Mouse (Mus musculus) mesoderm, embryonic 11.5 days (tissue): ENCODE measurements around the gene 2610507B11Rik.
A peak's percentile ranks its signal among the peaks of the same experiment; 100 is the strongest.

Experiments used
- DNase-seq: peaks from one replicate; pipeline ENCODE4 v3.0.0-alpha.2; 2012; ENCODE audit warnings: low read depth, low spot score

2610507B11Rik gene

DNA sequence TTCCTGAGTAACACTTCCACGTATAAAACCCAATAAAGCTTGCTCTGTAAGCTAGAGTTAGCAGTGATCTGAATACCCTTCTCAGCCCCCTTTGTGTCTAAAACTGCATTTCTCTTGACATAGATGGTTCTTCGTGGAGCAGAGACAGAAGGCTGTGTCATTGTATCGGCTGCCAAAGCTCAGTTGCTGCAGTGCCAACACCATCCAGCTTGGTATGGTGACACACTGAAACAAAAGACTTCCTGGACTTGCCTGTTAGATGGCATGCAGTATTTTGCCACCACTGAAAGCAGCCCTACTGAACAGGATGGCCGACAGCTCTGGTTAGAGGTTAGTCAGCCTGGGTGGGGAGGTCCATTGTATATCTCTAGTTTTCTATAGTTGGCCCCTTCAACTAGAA, 18.0 kb downstream of the 2610507B11Rik start:
- no peak for DNase-seq

DNA sequence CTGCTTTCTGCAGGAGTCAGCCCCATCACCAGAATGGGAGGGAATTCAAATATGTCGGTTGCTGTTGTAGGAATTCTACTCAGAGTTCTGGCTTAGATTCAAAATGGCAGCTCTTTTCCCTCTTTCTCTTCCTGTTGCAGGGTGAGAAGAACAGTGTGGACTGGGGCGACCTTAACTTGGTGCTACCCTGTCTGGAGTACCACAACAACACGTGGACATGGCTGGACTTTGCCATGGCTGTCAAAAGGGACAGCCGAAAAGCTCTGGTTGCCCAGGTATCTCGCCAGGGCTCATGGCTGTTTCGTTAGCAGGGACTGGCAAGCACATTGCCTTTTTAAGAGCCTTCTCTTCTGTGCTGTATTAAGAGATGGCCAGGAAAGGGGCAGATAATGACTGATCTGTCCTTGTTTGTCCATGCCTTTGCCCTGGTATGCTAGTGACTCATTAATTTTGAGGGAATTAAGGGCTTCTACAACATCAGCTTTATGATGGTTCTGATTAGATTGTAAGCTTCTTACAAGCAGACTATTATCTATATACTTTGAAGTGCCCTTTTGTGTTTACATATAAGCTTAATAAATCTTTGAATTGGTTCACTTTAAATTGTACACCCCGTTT, 27.7 kb downstream of the 2610507B11Rik start:
- no peak for DNase-seq

DNA sequence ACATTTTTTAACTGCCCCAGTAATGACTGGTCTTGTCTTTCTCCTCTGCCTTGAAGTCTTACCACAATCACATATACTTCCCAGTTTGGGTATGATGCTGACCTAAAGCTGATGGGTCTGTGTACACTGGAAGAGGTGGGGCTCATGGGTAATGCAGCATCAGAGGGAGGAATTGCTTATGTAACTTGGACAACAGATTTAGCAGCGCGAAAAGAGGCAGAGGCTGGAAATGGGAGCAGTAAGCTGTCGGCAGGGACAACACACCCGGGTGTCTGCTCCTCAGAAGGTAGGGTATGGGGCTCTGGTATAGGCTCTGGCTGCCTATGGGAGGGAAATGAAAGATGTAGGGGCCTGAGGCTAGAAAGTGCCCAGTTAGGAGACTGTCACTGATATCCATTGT, 29.1 kb downstream of the 2610507B11Rik start, which contains the start of gene BC030499:
TSS of gene BC030499 (plus strand) at position 188 of the 400 bp plus-strand sequence.
- no peak for DNase-seq

DNA sequence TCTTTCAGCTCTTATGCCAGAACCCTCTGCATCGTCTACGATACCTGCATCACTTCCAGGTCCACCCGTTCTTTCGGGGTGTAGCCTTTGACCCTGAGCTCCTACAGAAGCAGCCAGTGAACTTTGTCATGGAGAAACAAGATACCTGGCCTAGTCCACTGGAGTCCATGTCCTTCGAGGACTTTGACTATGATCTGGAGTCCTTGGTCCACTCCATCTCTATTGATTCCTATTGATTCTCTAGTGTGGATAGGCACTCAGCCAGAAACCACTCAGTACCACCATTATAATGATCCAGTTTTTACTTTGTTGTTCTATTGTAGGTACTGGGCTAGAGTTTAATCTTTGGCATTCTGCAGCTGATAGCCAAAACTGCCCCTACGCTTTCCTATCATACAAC, 33.0 kb downstream of the 2610507B11Rik start:
- DNase-seq: no peak

DNA sequence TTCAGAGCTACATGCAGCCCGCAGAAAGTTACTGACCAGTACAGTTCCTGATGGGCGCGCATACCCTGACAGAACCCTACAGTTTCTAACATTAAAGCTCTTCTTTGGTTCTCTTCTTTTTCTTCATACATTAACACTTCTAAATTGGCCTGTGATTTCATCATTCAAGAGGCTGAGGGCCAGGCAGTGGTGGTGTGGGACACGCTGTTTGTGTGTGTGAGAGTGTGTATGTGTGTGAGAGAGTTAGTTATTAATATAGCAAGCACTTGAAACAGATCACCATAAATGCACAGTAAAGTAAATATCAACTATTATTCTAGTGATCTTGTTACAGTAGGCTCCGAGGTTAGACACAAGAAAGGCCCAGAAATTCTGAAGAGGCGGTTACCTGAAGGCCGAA, 39.4 kb downstream of the 2610507B11Rik start:
- DNase-seq: no peak

DNA sequence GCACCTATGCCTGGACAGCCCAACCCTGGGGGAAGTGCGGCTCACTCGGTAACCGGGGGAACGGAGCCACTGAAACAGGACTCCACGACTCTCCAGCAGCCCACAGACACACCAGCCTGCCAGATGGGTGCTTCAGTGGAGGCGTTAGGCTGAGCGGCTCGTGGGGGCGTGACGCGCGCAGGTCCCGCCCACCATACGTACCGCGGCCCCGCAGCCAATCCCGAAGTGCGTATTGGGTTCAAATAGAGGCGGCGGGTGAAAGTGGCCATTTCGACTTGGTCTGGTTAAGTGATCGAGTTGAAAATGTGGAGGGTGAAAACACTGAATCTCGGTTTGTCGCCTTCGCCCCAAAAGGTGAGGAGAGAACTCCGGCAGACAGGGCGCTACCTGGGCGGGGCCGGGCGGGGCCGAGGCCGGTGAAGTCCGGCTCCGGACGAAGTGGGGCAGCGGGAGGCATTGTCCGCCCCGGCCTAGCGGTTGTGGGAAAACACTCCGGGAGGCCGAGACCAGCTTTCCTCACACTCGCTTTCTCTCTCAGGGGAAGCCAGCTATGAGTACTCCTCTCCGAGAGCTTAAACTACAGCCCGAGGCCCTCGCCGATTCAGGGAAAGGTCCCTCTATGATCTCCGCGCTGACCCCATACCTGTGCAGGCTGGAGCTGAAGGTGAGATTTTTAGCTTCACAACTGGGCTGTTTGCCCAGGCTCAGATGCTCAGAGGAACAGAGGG, 40.0 kb downstream of the 2610507B11Rik start, which contains the start of gene Spag5:
TSS of gene Spag5 (plus strand) at position 173 of the 728 bp plus-strand sequence.
- DNase-seq: peak; percentile 91

DNA sequence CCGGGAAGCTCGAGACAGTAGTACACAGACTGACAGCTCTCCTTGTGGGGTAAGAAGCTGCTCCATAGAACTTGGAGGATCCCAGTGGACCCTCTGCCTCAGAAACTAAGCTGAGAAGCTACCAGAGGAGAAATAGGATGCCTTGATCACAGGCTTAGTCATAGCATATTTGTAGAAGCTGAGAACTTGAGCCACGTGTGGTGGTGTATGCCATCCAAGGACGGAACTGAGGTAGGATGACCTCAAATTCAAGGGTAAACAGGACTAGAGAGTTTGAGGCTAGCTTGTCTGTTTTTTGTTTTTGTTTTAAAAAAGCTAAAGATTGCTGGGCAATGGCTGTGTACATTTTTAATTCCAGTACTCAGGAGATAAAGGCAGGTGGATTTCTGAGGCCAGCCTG, 43.7 kb downstream of the 2610507B11Rik start:
- no peak for DNase-seq

DNA sequence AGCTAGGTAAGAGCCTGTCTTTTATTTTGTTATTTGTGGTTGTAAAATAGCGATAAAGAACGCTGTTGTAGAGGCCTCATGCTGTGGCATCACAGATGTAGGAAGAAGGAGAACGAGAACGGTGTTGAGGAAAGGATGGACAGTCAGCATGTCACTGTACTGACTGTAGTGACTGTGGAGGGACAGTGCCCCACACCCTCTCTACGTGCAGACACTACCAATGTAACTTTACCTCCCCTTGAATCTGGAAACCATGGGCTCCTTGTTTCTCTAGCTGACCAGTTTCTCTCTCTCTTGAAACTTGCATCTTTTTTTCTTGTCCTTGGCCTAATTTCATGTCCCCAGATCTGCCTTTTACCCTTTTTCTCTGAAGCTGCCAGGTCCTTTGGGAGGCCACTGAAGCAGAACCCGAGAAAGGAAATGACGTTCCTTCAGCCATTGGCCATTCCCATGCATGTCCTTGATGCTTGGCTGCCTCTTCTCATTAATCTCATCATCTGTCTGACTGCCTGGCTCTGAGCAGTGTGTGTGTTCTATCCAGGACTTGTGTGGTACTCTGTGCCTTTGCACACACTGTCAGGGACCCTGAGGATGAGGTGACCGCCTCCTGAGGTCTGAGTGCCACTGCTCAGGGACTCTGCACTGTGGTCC, 49.4 kb downstream of the 2610507B11Rik start:
- DNase-seq: no peak

DNA sequence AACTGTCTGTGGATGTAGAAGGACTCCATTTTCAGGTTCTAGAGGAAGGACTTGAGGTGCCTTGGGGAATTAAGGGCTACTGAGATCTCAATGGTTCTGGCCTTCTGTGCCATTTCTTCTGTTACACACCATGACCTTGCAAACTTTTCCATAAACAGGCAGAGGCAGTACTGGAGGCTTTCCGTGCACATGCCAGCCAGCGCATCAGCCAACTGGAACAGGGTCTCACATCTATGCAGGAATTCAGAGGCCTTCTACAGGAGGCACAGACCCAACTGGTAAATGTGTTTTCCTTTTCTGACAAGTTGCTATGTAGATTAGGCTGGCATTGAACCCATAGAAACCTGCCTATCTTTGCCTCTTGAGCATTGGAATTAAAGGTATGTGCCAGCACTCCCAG, 52.1 kb downstream of the 2610507B11Rik start:
- DNase-seq: no peak

DNA sequence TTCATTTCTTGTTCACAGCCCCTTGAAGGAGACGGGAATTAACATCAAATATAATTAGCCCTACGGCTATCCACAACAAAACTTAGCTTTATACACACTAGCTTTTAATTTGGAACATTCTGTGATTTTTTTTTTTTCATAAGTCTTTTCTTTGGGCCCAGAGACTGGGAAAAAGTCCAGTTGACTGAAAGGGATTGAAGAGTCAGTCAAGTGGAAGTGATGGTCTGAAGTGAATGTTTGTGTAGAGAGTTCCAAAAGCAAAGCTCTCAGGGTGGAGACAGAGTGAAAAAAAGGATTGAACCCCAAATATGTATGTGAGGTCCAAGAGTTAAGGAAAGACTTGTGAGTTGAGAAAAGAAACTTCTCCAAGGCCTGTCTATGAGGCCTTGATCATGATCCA, 56.9 kb downstream of the 2610507B11Rik start:
- no peak for DNase-seq

DNA sequence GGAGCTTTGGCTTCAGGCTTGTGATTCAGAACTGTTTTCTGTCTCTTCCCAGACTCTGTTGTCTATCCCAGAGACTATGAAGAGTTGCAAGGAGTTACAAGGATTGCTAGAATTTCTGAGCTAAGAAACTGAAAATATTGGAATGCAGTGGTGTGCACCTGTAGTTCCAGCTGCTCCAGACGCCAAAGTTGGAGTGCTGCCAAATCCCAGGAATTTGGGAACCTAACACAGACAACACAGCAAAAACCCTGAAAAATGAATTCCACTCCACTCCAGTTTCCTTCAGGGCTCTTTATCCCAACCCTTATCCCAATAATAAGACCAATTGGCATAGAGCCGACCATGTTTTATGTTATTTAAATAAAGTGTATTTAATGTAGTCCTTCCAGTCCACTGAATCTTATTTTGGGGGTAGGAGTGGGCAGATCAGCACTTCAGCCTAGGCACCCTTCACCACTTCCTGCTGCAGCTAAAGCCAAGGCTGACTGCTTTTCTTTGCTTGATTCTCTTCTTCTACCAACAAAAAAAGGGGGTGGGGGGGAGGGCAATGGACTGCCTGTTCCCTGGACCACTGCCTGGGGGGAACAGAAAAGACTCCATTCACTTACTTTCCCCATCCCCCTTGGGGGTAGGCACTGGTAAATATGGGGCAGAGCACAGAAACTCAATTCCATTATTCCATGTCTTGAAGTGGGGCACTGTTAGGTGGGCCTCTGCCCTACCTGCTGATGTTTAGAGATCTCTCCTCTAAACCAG, 60.7 kb downstream of the 2610507B11Rik start:
- no peak for DNase-seq

DNA sequence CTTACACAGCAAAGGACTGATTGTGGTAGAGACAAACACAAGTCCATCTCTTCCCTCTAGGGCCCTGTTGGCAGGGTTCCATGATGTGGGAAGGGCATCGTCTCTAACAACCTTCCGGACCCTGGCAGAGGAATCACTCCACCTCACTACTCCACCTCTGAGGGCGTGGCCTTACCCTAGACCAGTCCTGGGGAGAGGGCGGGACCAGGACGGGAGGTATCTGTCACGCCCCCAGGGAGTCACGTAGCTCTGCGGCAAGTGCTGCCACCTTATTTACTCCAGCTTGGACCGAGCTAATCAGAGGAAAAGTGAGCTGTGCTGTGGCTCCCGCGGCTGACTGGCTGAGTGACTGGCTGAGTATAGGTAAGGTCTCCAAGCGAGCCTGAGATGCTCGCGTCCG, 61.3 kb downstream of the 2610507B11Rik start, which contains the start of gene Aldoc:
TSS of gene Aldoc (plus strand) at position 109 of the 400 bp plus-strand sequence.
- peak; percentile 71 for DNase-seq

DNA sequence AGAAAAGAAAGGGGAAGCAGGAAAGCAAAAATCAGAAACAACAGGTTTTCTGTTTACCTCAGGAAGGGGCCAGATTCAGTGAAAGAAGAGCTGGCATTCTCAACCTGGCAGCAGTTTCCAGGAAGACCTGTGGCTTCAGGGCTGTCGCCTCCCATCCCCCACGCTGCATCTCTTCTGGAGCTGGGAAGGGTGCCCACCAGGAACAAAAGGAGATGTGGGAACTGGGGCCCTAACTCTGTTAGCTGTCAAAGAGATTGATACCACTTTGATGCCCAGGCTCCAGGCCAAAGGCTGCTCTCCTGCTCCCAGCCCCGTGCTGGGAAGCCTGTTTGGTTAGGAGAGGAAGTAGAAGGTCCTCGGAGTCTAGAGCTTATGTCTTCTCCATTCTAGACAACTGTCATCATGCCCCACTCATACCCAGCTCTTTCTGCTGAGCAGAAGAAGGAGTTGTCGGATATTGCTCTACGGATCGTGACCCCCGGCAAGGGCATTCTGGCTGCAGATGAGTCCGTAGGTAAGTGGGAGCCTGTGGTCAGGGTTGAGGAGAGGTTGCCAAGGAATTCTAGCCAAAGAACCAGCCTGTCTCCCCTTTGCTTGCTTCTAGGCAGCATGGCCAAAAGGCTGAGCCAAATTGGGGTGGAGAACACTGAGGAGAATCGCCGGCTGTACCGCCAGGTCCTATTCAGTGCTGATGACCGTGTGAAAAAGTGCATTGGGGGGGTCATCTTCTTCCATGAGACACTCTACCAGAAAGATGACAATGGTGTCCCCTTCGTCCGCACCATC, 62.6 kb downstream of the 2610507B11Rik start:
- DNase-seq: no peak

DNA sequence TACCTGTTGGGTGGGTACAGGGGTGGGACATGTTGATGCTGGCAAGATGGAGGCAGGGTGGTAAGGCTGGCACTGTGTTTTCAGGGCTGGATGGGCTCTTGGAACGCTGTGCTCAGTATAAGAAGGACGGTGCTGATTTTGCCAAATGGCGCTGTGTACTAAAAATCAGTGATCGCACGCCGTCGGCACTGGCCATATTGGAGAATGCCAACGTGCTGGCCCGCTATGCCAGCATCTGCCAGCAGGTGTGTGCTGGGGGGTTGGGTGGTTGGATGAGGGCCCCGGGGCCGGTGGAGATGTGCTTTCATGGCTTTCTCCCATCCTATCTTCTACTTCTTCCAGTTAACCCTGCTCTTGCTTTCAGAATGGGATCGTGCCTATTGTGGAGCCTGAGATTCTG, 63.4 kb downstream of the 2610507B11Rik start:
- no peak for DNase-seq

DNA sequence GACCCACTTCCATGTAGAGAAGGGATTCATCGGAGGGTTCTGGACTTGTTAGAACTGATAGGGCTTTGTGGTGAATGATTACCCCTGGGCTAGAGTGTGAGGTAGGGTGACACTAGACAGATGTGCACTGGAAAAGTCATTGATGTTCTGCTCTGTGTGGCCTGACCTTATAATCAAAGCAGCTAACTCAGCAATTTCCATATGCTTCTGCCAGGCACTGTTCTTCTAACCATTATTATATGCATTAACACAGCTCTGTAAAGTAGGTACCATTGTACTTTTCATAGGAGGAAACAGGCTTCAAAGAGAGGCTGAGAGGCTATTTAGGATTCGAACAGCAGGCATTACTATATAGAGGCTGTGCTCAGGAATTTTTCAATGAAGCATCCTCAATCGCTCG, 65.7 kb downstream of the 2610507B11Rik start:
- DNase-seq: no peak

DNA sequence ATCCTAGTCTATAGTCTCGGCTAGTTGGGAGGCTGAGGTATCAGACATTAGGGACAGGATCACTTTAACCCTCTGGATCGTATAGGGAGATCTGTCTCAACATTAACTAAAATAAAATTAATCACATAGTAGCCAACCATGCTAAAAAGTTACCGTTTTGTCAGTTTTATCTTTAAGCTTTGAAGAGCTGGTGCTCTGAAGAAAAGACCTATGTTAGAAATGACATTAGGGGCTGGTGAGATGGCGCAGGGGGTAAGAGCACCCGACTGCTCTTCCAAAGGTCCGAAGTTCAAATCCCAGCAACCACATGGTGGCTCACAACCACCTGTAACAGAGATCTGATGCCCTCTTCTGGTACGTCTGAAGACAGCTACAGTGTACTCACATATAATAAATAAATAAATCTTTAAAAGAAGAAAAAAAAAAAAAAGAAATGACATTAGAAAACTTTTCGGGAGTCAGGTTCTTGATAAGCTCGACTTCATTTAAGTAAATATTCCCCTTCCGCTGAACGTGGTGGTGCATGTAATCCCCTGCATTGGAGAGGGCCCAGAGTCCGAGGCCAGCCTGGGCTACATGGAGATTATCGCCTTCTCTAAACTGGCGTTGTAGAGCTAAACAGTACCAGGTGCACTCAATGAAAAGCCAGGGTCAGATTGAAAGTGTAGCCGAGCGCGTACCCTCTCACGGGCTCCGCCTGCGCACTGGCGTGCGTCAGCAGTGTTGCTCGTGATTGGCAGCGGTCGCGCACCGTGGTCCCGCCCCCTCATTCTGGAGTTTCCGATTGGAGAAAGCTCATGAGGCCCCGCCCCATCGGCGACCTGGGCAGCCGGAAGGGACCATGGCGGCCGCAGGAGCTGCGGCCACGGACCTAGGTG, 66.3 kb downstream of the 2610507B11Rik start, which contains the start of gene Pigs:
TSS of gene Pigs (plus strand) at position 782 of the 878 bp plus-strand sequence.
- peak; percentile 96 for DNase-seq

DNA sequence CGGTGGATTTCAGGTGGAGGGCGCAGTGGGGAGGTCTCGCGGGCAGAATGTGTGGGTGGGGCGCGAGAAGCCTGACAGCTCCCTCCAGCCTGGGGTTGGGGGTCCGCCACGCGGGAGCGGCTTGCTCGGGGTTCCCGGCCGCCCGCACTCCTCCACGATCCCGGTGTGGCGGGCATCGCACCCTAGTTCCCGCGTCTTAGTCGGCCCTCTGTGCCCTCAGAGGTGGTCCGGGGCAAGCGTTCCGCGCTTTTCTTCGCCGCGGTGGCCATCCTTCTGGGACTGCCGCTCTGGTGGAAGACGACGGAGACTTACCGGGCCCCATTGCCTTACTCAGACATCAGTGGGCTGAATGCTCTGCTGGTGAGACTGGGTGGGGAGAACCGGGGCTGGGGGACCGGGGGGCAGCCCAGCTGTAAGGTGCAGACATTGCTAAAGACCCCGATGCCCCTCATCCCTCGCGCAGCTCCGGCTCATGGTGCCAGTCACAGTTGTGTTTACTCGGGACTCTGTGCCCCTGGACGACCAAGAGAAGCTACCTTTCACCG, 67.0 kb downstream of the 2610507B11Rik start:
- no peak for DNase-seq

DNA sequence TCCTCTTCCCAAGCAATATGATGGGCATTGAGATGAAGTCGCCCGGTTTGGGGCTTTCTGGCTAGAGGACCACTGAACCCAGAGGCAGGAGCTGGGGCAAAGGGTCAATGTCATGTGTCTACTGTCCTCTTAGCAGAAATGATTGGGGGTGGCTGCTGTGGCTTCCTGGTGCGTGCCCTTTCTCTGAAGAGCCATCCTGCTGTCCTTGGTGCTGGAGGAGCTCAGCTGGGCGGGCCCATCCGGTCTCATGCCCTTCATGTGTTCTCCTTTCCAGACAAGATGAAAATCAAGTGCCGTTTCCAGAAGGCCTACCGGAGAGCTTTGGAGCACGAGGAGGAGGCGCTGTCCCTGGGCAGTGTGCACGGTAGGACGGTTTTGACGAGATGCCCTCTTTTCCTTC, 71.1 kb downstream of the 2610507B11Rik start:
- DNase-seq: no peak

DNA sequence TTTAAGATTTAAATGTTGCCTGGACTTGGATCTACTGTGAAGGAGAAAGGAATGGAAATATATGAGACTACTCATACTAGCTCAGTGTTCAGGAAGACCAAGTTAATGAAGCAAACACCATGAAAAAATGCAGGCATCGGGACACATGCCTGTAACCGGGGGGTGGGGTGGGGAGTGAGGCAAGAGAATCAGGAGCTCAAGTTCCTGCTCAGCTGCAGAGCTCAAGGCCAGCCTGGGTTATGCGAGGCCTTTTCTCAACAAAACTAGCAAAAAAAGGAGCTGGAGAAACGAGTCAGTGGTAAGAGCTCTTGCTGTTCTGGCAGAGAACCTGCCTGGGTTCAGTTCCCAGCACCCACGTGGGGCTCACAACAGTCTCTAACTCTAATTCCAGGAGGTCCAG, 72.4 kb downstream of the 2610507B11Rik start:
- DNase-seq: no peak

DNA sequence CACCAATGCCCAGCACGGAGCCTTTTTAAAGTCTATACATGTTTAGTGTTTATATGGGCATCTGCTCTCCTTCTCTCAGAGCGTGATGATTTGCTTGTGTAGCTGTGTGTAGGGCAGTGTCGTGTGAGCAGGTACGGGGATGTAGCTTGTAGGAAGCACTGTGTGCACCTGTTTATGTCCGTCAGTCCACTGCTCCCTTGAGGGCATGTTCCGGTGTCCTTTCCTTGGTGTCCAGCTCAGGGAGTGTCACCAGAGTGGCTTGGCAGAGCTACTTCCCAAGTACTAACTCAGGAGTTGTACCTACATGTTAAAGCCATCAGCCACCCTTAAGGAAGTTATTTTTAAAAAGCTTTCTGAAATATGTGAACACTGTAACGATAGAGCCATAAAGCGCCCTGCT, 75.5 kb downstream of the 2610507B11Rik start:
- DNase-seq: no peak
